Mouse (Mus musculus) layer of hippocampus, postnatal 14 days (tissue): ENCODE results near the gene Ets2. TPM values are rescaled to one million over a fixed set of nuclear protein-coding genes. Genes with fewer than 3 reads are reported as not detected.
A peak's percentile ranks its signal among the peaks of the same experiment; 100 is the strongest.

Source experiments
- DNase-seq, 2 experiments: peaks; one replicate each; pipeline ENCODE4 v3.0.0; 2021 to 2022; ENCODE audit warnings: low spot score in 2 of 2, mixed read lengths in 1 of 2
- total RNA-seq, 2 experiments: library from RNA; stranded (reverse); gene quantifications; 2 replicates each; pipeline ENCODE4 v1.2.3; 2021

Gene Ets2
- total RNA-seq, 2 experiments from 2014 or later = 42.9 to 49.5 TPM

- no peak for DNase-seq
Observed at GRCm38 (mm10) chr16:95728453-95729435, 26.9 kb downstream of the Ets2 start.

- DNase-seq = no peak
Observed at GRCm38 (mm10) chr16:95729775-95730174, 27.9 kb downstream of the Ets2 start.

- no peak for DNase-seq
Observed at GRCm38 (mm10) chr16:95734785-95735184, 32.9 kb downstream of the Ets2 start.

- DNase-seq = no peak
Observed at GRCm38 (mm10) chr16:95736059-95736458, 34.2 kb downstream of the Ets2 start.

- DNase-seq = no peak
Observed at GRCm38 (mm10) chr16:95736470-95736869, 34.6 kb downstream of the Ets2 start.

- peak; percentile 40 to 59 for DNase-seq
Observed at GRCm38 (mm10) chr16:95739522-95739921, 37.6 kb downstream of the Ets2 start.

GRCm38 (mm10) chr16:95741358-95741757 lies 39.5 kb downstream of the Ets2 start:
- DNase-seq = no peak

GRCm38 (mm10) chr16:95741915-95742739 lies 40.3 kb downstream of the Ets2 start:
- no peak for DNase-seq

- DNase-seq = no peak
Observed at GRCm38 (mm10) chr16:95742740-95743030, 40.8 kb downstream of the Ets2 start.

- no peak for DNase-seq
Observed at GRCm38 (mm10) chr16:95743104-95743503, 41.2 kb downstream of the Ets2 start.

GRCm38 (mm10) chr16:95744771-95745170 lies 42.9 kb downstream of the Ets2 start:
- no peak for DNase-seq

GRCm38 (mm10) chr16:95745685-95746084 lies 43.8 kb downstream of the Ets2 start:
- no peak for DNase-seq

GRCm38 (mm10) chr16:95746565-95746964 lies 44.7 kb downstream of the Ets2 start:
- no peak for DNase-seq

GRCm38 (mm10) chr16:95749291-95750103 lies 47.6 kb downstream of the Ets2 start:
- no peak for DNase-seq

- no peak for DNase-seq
Observed at GRCm38 (mm10) chr16:95750211-95750629, 48.3 kb downstream of the Ets2 start.

GRCm38 (mm10) chr16:95752502-95752901 lies 50.6 kb downstream of the Ets2 start:
- no peak for DNase-seq

GRCm38 (mm10) chr16:95753295-95753694 lies 51.4 kb downstream of the Ets2 start:
- no peak for DNase-seq

GRCm38 (mm10) chr16:95759151-95759987 lies 57.5 kb downstream of the Ets2 start:
- no peak for DNase-seq

GRCm38 (mm10) chr16:95759988-95760391 lies 58.1 kb downstream of the Ets2 start:
- DNase-seq = peak in 1 of 2 experiments; percentile 34

GRCm38 (mm10) chr16:95761742-95762141 lies 59.9 kb downstream of the Ets2 start:
- DNase-seq = no peak
